Mouse (Mus musculus) limb, embryonic 10.5 days (tissue): ENCODE measurements around the gene Nsl1. TPM values are rescaled to one million over a fixed set of nuclear protein-coding genes. Genes with fewer than 3 reads are reported as not detected.

Experiments used
- polyA plus RNA-seq: library from polyadenylated mRNA; unstranded; fragments of >200 nt; fragmentation: Nextera tagmentation; extraction: Ambion mirVana; gene quantifications from 2 replicates; pipeline ENCODE4 v1.2.1, GENCODE M21; 2016

Nsl1 gene
- polyA plus RNA-seq, 1 experiment from 2014 or later = 37.5 TPM

Other genes starting within 250 kb of the Nsl1 start
- gene Rps6kc1, start 151.2 kb upstream of the Nsl1 start, polyA plus RNA-seq = 13.0 and 16.3 TPM in 2 replicates
- gene Angel2, start 137.9 kb upstream of the Nsl1 start, polyA plus RNA-seq = 51.3 and 55.0 TPM in 2 replicates
- 56.3 and 64.0 TPM in 2 replicates for gene Vash2, start 83.7 kb upstream of the Nsl1 start, polyA plus RNA-seq
- gene Flvcr1, start 36.9 kb upstream of the Nsl1 start, polyA plus RNA-seq = 6.9 and 8.7 TPM in 2 replicates
- gene Spata45, start 26.4 kb upstream of the Nsl1 start, polyA plus RNA-seq = not detected in 2 replicates
- 10.4 and 12.5 TPM in 2 replicates for gene Tatdn3, start 80 bp upstream of the Nsl1 start, polyA plus RNA-seq
- 8.1 and 11.1 TPM in 2 replicates for gene Batf3, start 34.8 kb downstream of the Nsl1 start, polyA plus RNA-seq
- not detected in 2 replicates for gene Fam71a, start 101.8 kb downstream of the Nsl1 start, polyA plus RNA-seq
- gene Atf3, start 155.0 kb downstream of the Nsl1 start, polyA plus RNA-seq = 1.8 and 2.8 TPM in 2 replicates